Mouse (Mus musculus) lung, embryonic 16.5 days (tissue): ENCODE measurements around the gene Traf6. TPM values are rescaled to one million over a fixed set of nuclear protein-coding genes. Genes with fewer than 3 reads are reported as not detected.

ENCODE experiments used
- ATAC-seq: fragments of 200-750 bp; cut with Nextera tagmentation; 2 replicates; pipeline ENCODE4 v1.8.0; 2017; ENCODE audit warnings: low read depth, mild to moderate bottlenecking, moderate library complexity
- H3K27ac ChIP-seq: fragments of 300-500 bp; sonication (generic); 2 replicates; pipeline ENCODE4 v1.5.1; 2014; ENCODE audit warnings: mild to moderate bottlenecking, control low read depth, low read length
- H3K27me3 ChIP-seq: fragments of 300-500 bp; sonication (generic); 2 replicates; pipeline ENCODE4 v1.6.1; 2014; ENCODE audit warnings: low read depth, low read length, mixed read lengths; ENCODE audit not compliant: control insufficient read depth, insufficient read depth
- H3K36me3 ChIP-seq: fragments of 300-500 bp; sonication (generic); 2 replicates; pipeline ENCODE4 v1.6.1; 2014; ENCODE audit warnings: low read length; ENCODE audit not compliant: control insufficient read depth, insufficient read depth
- H3K4me1 ChIP-seq: fragments of 300-500 bp; sonication (generic); replicated peaks from 2 replicates; pipeline ENCODE4 v1.6.1; 2014; ENCODE audit warnings: low read length, mixed read lengths; ENCODE audit not compliant: control insufficient read depth, insufficient read depth
- H3K4me2 ChIP-seq: fragments of 300-500 bp; sonication (generic); 2 replicates; pipeline ENCODE4 v1.6.1; 2014; ENCODE audit warnings: low read depth, low read length, control low read depth
- H3K4me3 ChIP-seq: fragments of 300-500 bp; sonication (generic); 2 replicates; pipeline ENCODE4 v1.5.1; 2014; ENCODE audit warnings: mild to moderate bottlenecking, low read length, control low read depth
- H3K9ac ChIP-seq: fragments of 300-500 bp; sonication (generic); 2 replicates; pipeline ENCODE4 v1.6.1; 2014; ENCODE audit warnings: low read length, control low read depth
- H3K9me3 ChIP-seq: fragments of 300-500 bp; sonication (generic); 2 replicates; pipeline ENCODE4 v1.6.1; 2016; ENCODE audit warnings: low read length; ENCODE audit not compliant: control insufficient read depth
- WGBS: fragments of 180-500 bp; shearing (Covaris S2); extraction: QIAGEN DNeasy Blood & Tissue Kit; methylation state at CpG from one replicate; pipeline ENCODE4 v1.1.7; 2014; 5-methylcytosine and 5-hydroxymethylcytosine counted together
- polyA plus RNA-seq: library from polyadenylated mRNA; unstranded; fragments of >200 nt; fragmentation: Nextera tagmentation; extraction: Ambion mirVana; gene quantifications from 2 replicates; pipeline ENCODE4 v1.2.1, GENCODE M21; 2015

Traf6 gene
- polyA plus RNA-seq, 1 experiment from 2014 or later = 10.5 TPM

DNA sequence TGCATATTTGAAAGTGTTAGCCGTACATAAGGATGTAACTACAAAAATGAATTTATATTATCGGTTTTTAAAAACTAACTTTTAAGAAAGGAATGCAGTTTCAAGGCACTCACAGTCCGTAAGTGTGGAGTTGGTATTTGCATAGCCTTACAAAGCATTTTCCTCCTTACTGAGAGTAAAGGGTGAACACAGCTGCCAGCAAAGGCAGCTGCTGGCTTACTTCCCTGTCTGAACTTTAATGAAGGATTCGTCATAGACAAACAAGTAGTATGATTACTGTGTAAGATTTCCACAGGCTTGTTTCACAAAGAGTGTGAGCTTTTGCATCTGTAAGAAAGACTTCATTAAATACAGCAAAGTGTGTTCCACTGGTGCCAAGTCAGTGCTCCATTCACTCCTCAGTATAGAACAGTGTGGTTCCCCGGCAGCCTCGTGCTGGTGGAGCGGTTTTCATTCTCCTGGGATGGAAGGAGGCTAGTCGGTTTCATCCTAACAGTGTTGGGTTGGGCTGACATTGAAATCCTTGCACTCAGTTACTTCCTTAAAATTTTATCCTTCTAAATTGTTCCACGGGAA is 12.1 kb downstream of the Traf6 start:
- Histone ChIP-seq H3K36me3 (peaks cover 33% of the 10 kb centered on the region), H3K4me1 (no peaks in the 10 kb centered on the region), H3K4me3 (no peak overlapping the region), H3K27me3 (no peaks in the 10 kb centered on the region), H3K27ac (no peak overlapping the region), H3K9ac (no peak overlapping the region), H3K9me3 (no peaks in the 10 kb centered on the region), H3K4me2 (no peak overlapping the region)
- ATAC-seq = no peak
- 85% methylated on average over 9 of the region's 9 CpGs for WGBS

DNA sequence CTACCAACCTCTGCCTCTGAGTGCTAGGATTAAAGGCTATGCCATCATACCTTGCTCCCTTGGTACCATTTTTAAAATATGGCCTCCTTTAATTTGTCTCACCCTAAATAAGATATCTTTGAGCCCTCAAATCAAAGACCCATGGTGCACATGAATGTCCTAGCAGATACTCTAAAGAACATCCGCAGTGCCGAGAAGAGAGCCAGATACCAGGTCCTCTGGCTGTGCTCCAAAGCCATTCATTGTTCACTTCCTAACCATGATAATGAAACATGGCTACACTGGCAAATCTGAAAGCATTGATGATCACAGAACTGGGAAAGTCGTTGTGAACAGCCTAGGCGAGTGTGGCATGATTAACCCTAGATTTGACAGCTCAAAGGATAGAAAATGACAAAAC is 14.8 kb downstream of the Traf6 start:
- ATAC-seq = no peak
- H3K27ac ChIP-seq = no peak overlapping the region
- H3K9ac ChIP-seq = no peak overlapping the region
- H3K4me1 ChIP-seq = no peaks in the 10 kb centered on the region
- H3K27me3 ChIP-seq = no peaks in the 10 kb centered on the region
- H3K4me2 ChIP-seq = no peak overlapping the region
- WGBS = 58% methylated on average over 4 of the region's 4 CpGs
- H3K4me3 ChIP-seq = no peak overlapping the region
- H3K9me3 ChIP-seq = no peaks in the 10 kb centered on the region
- H3K36me3 ChIP-seq = peaks cover 27% of the 10 kb centered on the region

DNA sequence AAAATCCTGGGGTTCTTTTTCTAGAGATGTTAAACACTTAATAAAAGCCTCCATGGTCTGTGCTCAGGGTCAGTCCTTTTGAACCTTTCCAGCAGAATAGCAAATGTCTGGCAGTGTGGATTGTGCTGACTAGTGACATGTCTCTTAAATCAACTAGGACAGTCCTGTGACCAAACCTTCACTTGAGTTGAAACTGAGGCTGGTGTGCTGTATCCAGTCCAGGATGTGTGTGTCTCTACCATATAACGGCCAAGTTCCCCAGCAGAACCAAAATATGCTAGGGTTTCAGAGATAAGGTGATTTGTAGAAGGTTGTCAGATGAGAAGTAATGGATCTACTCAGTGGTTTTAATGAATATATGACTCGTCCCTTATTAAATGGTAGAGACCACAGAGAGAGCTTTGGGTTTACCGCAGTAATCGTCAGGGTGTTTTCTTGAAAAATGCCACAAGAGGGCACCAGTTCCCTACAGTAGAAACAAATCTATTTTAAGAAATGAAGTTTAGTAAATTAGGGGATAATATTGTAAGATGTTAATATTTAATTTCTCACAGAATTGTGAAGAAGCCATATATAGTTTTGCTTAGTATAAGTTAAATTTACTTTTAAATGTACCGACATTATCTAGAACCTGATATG is 15.5 kb downstream of the Traf6 start:
- no peaks in the 10 kb centered on the region for H3K27me3 ChIP-seq
- WGBS = 47% methylated on average over 5 of the region's 5 CpGs
- H3K27ac ChIP-seq = no peak overlapping the region
- no peak overlapping the region for H3K9ac ChIP-seq
- peaks cover 27% of the 10 kb centered on the region for H3K36me3 ChIP-seq
- H3K4me3 ChIP-seq = no peak overlapping the region
- no peaks in the 10 kb centered on the region for H3K4me1 ChIP-seq
- H3K4me2 ChIP-seq = no peak overlapping the region
- ATAC-seq = no peak
- no peaks in the 10 kb centered on the region for H3K9me3 ChIP-seq

DNA sequence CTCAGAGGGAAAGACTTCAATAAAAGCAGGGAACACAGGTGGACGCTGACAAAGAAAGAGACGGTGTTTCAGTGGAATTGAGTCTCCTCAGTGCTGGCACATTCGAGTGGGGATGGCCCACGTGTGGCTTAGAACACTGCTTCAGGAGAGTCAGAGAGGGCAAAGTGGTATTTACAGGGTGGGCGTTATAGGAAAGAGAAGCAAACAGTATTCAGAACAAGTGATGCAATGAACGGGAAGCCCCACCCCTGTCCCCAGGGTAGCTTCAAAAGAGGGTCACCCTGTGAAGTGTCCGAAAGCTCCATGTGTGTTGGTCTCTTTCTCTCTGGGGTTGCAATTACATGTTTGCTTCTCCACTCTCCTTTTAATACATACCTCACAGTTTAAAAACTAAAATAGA is 17.4 kb downstream of the Traf6 start:
- Histone ChIP-seq H3K27ac (no peak overlapping the region), H3K27me3 (no peaks in the 10 kb centered on the region), H3K4me2 (no peak overlapping the region), H3K4me3 (no peak overlapping the region), H3K9me3 (no peaks in the 10 kb centered on the region), H3K9ac (no peak overlapping the region), H3K36me3 (peaks cover 24% of the 10 kb centered on the region), H3K4me1 (no peaks in the 10 kb centered on the region)
- ATAC-seq = no peak
- 91% methylated on average over 7 of the region's 7 CpGs for WGBS

DNA sequence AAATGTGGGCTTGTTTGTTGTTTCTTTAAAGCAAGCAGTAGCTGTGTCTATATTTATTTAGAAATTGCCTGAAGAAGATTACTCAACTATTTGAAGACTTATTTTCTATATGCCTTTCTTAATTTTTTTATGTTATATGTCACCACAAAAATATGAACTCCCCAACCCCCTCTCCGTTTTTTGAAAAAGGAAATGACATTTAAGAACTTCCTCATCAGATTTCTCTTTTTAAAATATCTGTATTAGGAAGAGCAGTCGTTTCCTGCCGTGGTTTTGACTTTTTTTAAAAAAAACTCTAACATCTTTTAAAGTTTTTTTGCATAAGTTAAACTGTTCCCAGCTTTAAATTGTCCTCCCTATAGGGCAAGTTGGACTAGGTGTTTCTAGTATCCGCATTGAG is 21.1 kb downstream of the Traf6 start:
- no peak overlapping the region for H3K9ac ChIP-seq
- H3K27ac ChIP-seq = no peak overlapping the region
- no peak overlapping the region for H3K4me2 ChIP-seq
- no peak for ATAC-seq
- H3K4me3 ChIP-seq = no peak overlapping the region
- WGBS = 64% methylated on average over 4 of the region's 4 CpGs
- H3K9me3 ChIP-seq = no peaks in the 10 kb centered on the region
- no peaks in the 10 kb centered on the region for H3K4me1 ChIP-seq
- peaks cover 18% of the 10 kb centered on the region for H3K36me3 ChIP-seq
- H3K27me3 ChIP-seq = no peaks in the 10 kb centered on the region

DNA sequence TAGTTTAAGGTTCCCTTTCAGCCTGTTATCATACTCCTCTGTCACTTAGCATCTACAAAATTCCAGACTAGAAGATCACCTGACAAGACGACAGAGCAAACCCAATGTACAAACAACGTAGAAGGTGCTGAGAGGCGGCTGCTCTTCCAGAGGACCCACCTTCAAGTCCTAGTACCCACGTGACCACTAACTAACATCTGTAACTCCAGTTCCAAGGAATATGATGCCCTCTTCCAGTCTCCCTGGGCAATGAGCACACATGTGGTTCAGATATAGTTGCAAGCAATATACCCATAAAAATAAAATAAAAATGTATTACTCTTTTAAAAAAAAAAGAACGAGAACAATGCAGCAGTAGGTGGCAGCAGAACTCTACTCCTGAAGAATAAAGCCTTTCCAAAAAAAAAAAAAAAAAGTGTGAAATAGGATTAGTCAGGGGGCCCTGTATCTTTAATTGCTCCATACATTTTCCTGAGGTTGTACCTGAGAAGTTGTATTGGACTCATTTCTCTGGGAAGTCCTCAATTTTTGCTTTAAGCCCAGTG is 27.8 kb downstream of the Traf6 start:
- Histone ChIP-seq H3K4me1 (no peaks in the 10 kb centered on the region), H3K9ac (no peak overlapping the region), H3K27ac (no peak overlapping the region), H3K27me3 (no peaks in the 10 kb centered on the region), H3K36me3 (no peaks in the 10 kb centered on the region), H3K9me3 (no peaks in the 10 kb centered on the region), H3K4me2 (no peak overlapping the region), H3K4me3 (no peak overlapping the region)
- WGBS = 35% methylated on average over 5 of the region's 5 CpGs
- ATAC-seq = no peak

DNA sequence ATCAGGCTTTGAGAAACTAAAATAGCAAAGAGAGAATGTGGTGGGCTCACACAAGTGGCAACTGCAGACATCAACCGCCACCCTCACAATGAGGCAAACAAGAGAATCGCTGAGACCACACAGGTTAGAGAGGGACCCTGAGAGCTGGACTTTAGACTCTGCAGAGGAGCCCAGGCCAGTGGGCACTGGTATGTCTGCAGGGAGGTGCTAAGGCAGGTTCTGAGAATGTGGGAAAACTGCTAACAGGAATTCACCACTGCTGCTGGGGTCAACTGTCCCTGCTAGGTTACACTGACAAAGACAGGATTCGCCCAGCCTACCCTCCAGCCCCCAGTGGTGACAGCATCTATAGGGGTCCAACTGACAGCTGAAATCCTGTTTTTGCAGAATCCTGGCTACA is 33.4 kb downstream of the Traf6 start:
- WGBS = 90% methylated on average over 3 of the region's 3 CpGs
- no peak overlapping the region for H3K27ac ChIP-seq

DNA sequence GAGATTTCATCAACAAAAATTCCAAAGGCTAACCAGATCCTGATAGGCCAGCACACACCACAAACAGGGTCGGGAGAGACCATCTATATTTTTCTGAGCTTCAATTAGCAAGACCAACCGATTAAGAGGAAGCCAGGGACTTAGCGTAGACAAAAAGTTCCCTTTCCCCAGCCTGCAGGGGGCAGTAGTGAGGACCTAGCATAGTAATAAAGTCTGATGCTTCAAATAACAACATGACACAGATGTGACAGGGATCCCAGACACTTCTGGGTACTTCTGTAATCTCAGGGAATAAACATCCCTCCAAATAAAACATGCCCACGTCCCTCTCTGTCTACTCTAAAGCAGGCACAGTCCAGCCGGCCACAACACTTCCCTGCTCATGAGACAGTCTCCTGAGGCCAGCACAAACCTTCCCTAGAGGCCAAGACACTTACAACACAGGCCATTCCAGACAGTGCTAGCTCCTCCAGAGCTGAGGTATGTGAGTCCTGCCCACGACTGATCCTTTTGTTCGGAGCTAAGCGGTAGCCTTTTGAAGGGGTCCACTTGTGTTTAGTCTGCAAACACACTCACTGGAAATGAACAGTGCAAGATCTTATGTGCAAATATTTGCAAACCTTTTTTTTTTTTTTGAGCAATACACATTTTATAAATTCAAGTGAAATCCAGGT is 37.6 kb downstream of the Traf6 start:
- Histone ChIP-seq H3K27ac (peak overlapping the region; percentile 72), H3K4me1 (peaks cover 14% of the 10 kb centered on the region), H3K9me3 (no peaks in the 10 kb centered on the region), H3K36me3 (peaks cover 11% of the 10 kb centered on the region), H3K4me2 (no peak overlapping the region), H3K4me3 (no peak overlapping the region), H3K9ac (no peak overlapping the region), H3K27me3 (no peaks in the 10 kb centered on the region)
- 50% methylated on average over 8 of the region's 8 CpGs for WGBS
- peak; percentile 92 for ATAC-seq

More for the DNA sequence above, 33.4 kb downstream of the Traf6 start:
- Histone ChIP-seq H3K4me2 (no peak overlapping the region), H3K4me3 (no peak overlapping the region), H3K9ac (no peak overlapping the region), H3K27me3 (no peaks in the 10 kb centered on the region), H3K4me1 (peaks cover 9% of the 10 kb centered on the region), H3K36me3 (peaks cover 4% of the 10 kb centered on the region), H3K9me3 (no peaks in the 10 kb centered on the region)
- ATAC-seq = no peak

DNA sequence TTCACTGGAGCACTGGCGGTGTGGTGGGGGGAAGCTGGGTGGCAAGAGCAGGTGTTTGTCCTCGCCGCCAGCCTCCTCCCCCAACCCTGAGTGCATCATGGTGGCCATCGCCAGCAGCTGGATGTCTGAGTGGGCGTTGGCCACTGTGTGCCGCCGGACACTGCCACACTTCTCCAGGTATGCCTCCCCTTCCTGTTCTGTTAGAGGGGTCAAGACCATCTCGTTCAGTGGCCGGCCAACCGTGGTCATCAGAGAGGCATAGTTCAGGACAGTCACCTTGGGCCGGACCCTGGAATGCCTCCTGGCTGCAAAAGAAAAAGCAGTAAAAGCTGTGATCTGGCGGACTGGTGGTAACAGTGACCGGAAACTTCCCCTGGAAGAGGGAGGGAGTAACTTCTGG is 38.9 kb downstream of the Traf6 start:
- H3K9ac ChIP-seq = no peak overlapping the region
- H3K27me3 ChIP-seq = no peaks in the 10 kb centered on the region
- ATAC-seq = no peak
- WGBS = 91% methylated on average over 13 of the region's 13 CpGs
- H3K9me3 ChIP-seq = no peaks in the 10 kb centered on the region
- no peak overlapping the region for H3K4me2 ChIP-seq
- peaks cover 14% of the 10 kb centered on the region for H3K4me1 ChIP-seq
- no peak overlapping the region for H3K4me3 ChIP-seq
- H3K27ac ChIP-seq = no peak overlapping the region
- H3K36me3 ChIP-seq = peaks cover 11% of the 10 kb centered on the region
